ENCODE assay signal across 17 mouse cellular contexts in genomic region chr5:10663301-10663700, GRCm38 (mm10).
"Had no signal": no experiment of that assay in that cellular context is flagged by ENCODE, and none has a peak within 500 bp of the region (broad histone marks: within the 10 kb centered on the region; RNA-seq: fewer than 3 reads in every experiment).

No protein-coding gene starts in this region.

- H3K36me3 ChIP-seq: liver, embryonic 12.5 days; midbrain, embryonic 10.5 days; midbrain, embryonic 12.5 days; neural tube, embryonic 12.5 days had no signal

- H3K27me3 ChIP-seq: liver, embryonic 12.5 days; midbrain, embryonic 12.5 days; neural tube, embryonic 12.5 days had no signal

- H3K27ac ChIP-seq: liver, embryonic 12.5 days; liver, embryonic 14.5 days; midbrain, embryonic 10.5 days; midbrain, embryonic 12.5 days; neural tube, embryonic 12.5 days had no signal

- DNase-seq: lung, adult 2 months; lung, postnatal 14 days; midbrain, embryonic 14.5 days; right cerebral cortex, adult 18-20 months; right cerebral cortex, postnatal 25 days; right cerebral cortex, postnatal 4 days; spleen, adult 18-20 months; thymus, adult 18-20 months; thymus, postnatal 14 days; thymus, postnatal 36 days had no signal

- H3K4me2 ChIP-seq: liver, embryonic 12.5 days; midbrain, embryonic 12.5 days; neural tube, embryonic 12.5 days had no signal

- H3K9ac ChIP-seq: liver, embryonic 12.5 days; liver, embryonic 14.5 days; midbrain, embryonic 12.5 days; neural tube, embryonic 12.5 days had no signal

- H3K4me3 ChIP-seq: liver, embryonic 12.5 days; midbrain, embryonic 10.5 days; midbrain, embryonic 12.5 days; myocyte; neural tube, embryonic 12.5 days had no signal

- H3K9me3 ChIP-seq: liver, embryonic 12.5 days; midbrain, embryonic 10.5 days; midbrain, embryonic 12.5 days; neural tube, embryonic 12.5 days had no signal

- H3K4me1 ChIP-seq: liver, embryonic 12.5 days; midbrain, embryonic 10.5 days; midbrain, embryonic 12.5 days; neural tube, embryonic 12.5 days had no signal

- ATAC-seq: liver, embryonic 12.5 days; midbrain, embryonic 16.5 days had no signal
